Comparison of ENCODE assay signal across 16 mouse cellular contexts in genomic region chr5:25602123-25602522, GRCm38 (mm10).
DNase-seq lines count a peak whose midpoint lies in the region; ATAC-seq and TF ChIP-seq lines count a peak whose summit lies in the region.
"Had no signal": no experiment of that assay in that cellular context is flagged by ENCODE, and none has a peak within 500 bp of the region (broad histone marks: within the 10 kb centered on the region; RNA-seq: fewer than 3 reads in every experiment).

No protein-coding gene starts in this region.

- H3K36me3 ChIP-seq in hindbrain, postnatal 0 days (ENCODE audit: insufficient read depth, low read length): no peaks in the 10 kb centered on the region
- no peaks in the 10 kb centered on the region for H3K36me3 ChIP-seq in hindbrain, embryonic 16.5 days (ENCODE audit: control insufficient read depth, insufficient read depth, low read length)
- no peaks in the 10 kb centered on the region for H3K36me3 ChIP-seq in lung, embryonic 14.5 days (ENCODE audit: insufficient read depth)
- H3K36me3 ChIP-seq: heart, embryonic 15.5 days; liver, embryonic 15.5 days had no signal

- 58% methylated on average over 2 of the region's 2 CpGs for WGBS in hindbrain, postnatal 0 days
- WGBS in hindbrain, embryonic 16.5 days: 59% methylated on average over 2 of the region's 2 CpGs
- WGBS in lung, embryonic 14.5 days: 52% methylated on average over 2 of the region's 2 CpGs

- no peak overlapping the region for H3K4me2 ChIP-seq in hindbrain, postnatal 0 days (ENCODE audit: low read depth, low read length)
- no peak overlapping the region for H3K4me2 ChIP-seq in hindbrain, embryonic 16.5 days (ENCODE audit: low read length)
- H3K4me2 ChIP-seq in lung, embryonic 14.5 days: no peak overlapping the region
- H3K4me2 ChIP-seq: heart, embryonic 15.5 days; hindbrain, embryonic 14.5 days; liver, embryonic 15.5 days had no signal

- no peaks in the 10 kb centered on the region for H3K9me3 ChIP-seq in hindbrain, postnatal 0 days (ENCODE audit: low read length)
- no peaks in the 10 kb centered on the region for H3K9me3 ChIP-seq in hindbrain, embryonic 16.5 days (ENCODE audit: control insufficient read depth, low read length)
- H3K9me3 ChIP-seq in lung, embryonic 14.5 days (ENCODE audit: low read depth, low read length): no peaks in the 10 kb centered on the region
- H3K9me3 ChIP-seq: heart, embryonic 15.5 days; liver, embryonic 15.5 days had no signal

- no peak overlapping the region for H3K27ac ChIP-seq in hindbrain, postnatal 0 days
- no peak overlapping the region for H3K27ac ChIP-seq in hindbrain, embryonic 16.5 days (ENCODE audit: low read depth, low read length)
- H3K27ac ChIP-seq in lung, embryonic 14.5 days (ENCODE audit: low read depth): no peak overlapping the region
- H3K27ac ChIP-seq: heart, embryonic 15.5 days; hindbrain, embryonic 14.5 days; liver, embryonic 15.5 days had no signal

- peak; percentile 60 for TF ChIP-seq CTCF in hindbrain, postnatal 0 days (IDR thresholded peaks at IDR 0.05; ENCODE audit: low read depth)
- TF ChIP-seq CTCF in lung, embryonic 14.5 days (IDR thresholded peaks at IDR 0.05; ENCODE audit: low read depth): peak; percentile 27; the same call in 1 of the 2 replicates

- H3K4me1 ChIP-seq in hindbrain, postnatal 0 days (ENCODE audit: insufficient read depth, low read length): no peaks in the 10 kb centered on the region
- H3K4me1 ChIP-seq in hindbrain, embryonic 16.5 days (ENCODE audit: control insufficient read depth, insufficient read depth, low read depth, low read length): no peaks in the 10 kb centered on the region
- H3K4me1 ChIP-seq in lung, embryonic 14.5 days (ENCODE audit: insufficient read depth): no peaks in the 10 kb centered on the region
- H3K4me1 ChIP-seq: heart, embryonic 15.5 days; liver, embryonic 15.5 days had no signal

- H3K9ac ChIP-seq in hindbrain, postnatal 0 days (replicated peaks; ENCODE audit: low read length): no peak overlapping the region
- H3K9ac ChIP-seq in hindbrain, embryonic 16.5 days (ENCODE audit: low read depth, low read length): no peak overlapping the region
- H3K9ac ChIP-seq in lung, embryonic 14.5 days: no peak overlapping the region
- H3K9ac ChIP-seq: heart, embryonic 15.5 days; hindbrain, embryonic 14.5 days; liver, embryonic 15.5 days had no signal

- no peak for ATAC-seq in CD4-positive, CD25-positive, alpha-beta regulatory T cell, adult 4 months
- no peak for ATAC-seq in hindbrain, postnatal 0 days
- ATAC-seq in hindbrain, embryonic 16.5 days: no peak
- ATAC-seq in lung, embryonic 14.5 days (ENCODE audit: insufficient read depth): no peak
- ATAC-seq: forebrain, embryonic 16.5 days had no signal

- no peak overlapping the region for H3K4me3 ChIP-seq in hindbrain, postnatal 0 days (ENCODE audit: low read length)
- no peak overlapping the region for H3K4me3 ChIP-seq in hindbrain, embryonic 16.5 days (ENCODE audit: low read length)
- H3K4me3 ChIP-seq in lung, embryonic 14.5 days (ENCODE audit: low read depth, low read length): no peak overlapping the region
- H3K4me3 ChIP-seq: heart, embryonic 15.5 days; liver, embryonic 15.5 days had no signal

- no peaks in the 10 kb centered on the region for H3K27me3 ChIP-seq in hindbrain, postnatal 0 days (ENCODE audit: insufficient read depth, low read length)
- no peaks in the 10 kb centered on the region for H3K27me3 ChIP-seq in hindbrain, embryonic 16.5 days (replicated peaks; ENCODE audit: control insufficient read depth, insufficient read depth, low read length)
- no peaks in the 10 kb centered on the region for H3K27me3 ChIP-seq in lung, embryonic 14.5 days (ENCODE audit: insufficient read depth, low read length)
- H3K27me3 ChIP-seq: heart, embryonic 15.5 days; liver, embryonic 15.5 days had no signal

- DNase-seq in CD4-positive, CD25-positive, alpha-beta regulatory T cell, adult 2 months (ENCODE audit: low read depth, low spot score): peak; percentile 36
- DNase-seq in hindbrain, postnatal 0 days (ENCODE audit: low spot score): peak; percentile 11
- DNase-seq in lung, embryonic 14.5 days: no peak
- no peak for DNase-seq in lung, adult 18-20 months
- peak; percentile 29 for DNase-seq in retina, embryonic 14.5 days (ENCODE audit: low spot score)
- DNase-seq in adrenal gland, postnatal 14 days: no peak
- DNase-seq: gastrocnemius, postnatal 10 days; left cerebral cortex, postnatal 4 days; right cerebral cortex, postnatal 14 days; thymus, postnatal 25 days had no signal

Comparison
In these comparisons a context has a peak if more than half of its experiments do, and no peak if none do; other contexts are left out.
1. DNase-seq: peak in CD4-positive, CD25-positive, alpha-beta regulatory T cell, adult 2 months (single experiment), hindbrain, postnatal 0 days (single experiment) and retina, embryonic 14.5 days (single experiment); none in lung, embryonic 14.5 days (single experiment), lung, adult 18-20 months (0 of 2) and adrenal gland, postnatal 14 days (single experiment).